Mouse (Mus musculus) embryo, embryonic 10 days (tissue): ENCODE data around the gene Sh3bgrl3.

Source experiments
- DNase-seq: peaks from one replicate; pipeline ENCODE4 v3.0.0-alpha.2; 2015; ENCODE audit warnings: low spot score

The Sh3bgrl3 gene

GRCm38 (mm10) chr4:134110653-134111052 lies 17.9 kb downstream of the Sh3bgrl3 start:
- DNase-seq, result no peak

GRCm38 (mm10) chr4:134108196-134108595 lies 20.4 kb downstream of the Sh3bgrl3 start:
- DNase-seq, result peak; percentile 55

DNA sequence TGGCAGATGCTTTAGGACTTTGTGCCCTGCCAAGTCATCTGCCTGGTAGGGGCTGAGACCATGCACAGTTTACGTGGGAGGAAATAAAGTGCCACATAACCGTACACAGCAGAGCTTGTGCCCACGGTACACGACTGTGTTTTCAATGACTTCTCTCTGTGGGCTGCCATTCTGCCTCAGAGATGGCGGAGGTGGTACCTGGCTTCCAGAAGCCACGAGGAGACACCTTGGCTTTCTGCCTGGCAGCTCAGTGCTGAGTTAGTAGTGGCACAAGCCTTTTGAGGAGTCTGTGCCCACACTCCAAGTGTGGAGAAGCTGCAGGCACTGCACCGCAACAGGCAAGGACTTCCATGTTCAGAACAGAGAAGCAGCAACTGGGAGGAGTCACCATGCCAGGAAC lies 20.9 kb downstream of the Sh3bgrl3 start:
- DNase-seq, result no peak

GRCm38 (mm10) chr4:134106105-134106504 lies 22.5 kb downstream of the Sh3bgrl3 start:
- no peak for DNase-seq

GRCm38 (mm10) chr4:134102742-134103119 lies 25.9 kb downstream of the Sh3bgrl3 start:
- DNase-seq, result no peak

DNA sequence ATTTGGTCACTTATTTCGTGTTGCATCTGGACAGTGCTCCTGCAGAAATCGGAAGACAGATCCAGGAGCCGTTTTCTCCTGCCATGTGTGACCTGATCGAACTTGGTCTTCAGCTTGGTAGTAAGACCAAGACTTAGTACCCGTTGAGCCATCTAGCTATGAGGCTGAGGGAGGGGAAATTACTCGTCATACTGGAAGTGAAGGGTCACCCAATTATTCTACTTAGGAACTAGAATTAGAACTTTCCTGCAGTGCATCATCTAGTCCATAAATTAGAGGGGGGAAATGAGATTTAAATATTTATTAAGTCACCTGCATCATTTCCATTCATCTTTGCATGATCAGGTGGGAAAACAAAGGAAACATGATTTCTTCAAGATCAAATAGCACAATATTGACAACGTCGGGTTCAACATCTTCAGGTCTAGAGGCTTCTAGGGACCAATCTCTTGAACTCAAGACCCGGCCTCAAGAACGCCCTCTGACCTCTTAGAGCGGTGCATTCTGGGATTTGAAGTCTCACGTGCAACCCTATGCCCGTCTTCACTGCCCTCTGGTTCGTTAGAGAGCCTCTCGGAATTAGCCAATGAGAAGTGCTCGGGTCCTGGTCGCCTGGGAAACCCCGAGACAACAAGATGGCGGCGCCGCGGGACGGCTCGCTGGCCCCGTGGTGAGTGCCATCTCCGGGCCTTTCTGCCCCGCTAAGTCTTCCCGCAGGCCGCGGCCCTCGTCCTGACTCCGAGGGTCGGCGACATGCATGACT lies 26.4 kb downstream of the Sh3bgrl3 start, which contains the start of gene Ubxn11:
TSS of gene Ubxn11 (plus strand) at position 592 of the 763 bp plus-strand sequence.
- DNase-seq, result peak; percentile 95

- DNase-seq, result no peak
Measured at GRCm38 (mm10) chr4:134100245-134100644, 28.3 kb downstream of the Sh3bgrl3 start.

- no peak for DNase-seq
Measured at GRCm38 (mm10) chr4:134098628-134099027, 30.0 kb downstream of the Sh3bgrl3 start.

- DNase-seq, result no peak
Measured at GRCm38 (mm10) chr4:134097015-134097608, 31.5 kb downstream of the Sh3bgrl3 start.

DNA sequence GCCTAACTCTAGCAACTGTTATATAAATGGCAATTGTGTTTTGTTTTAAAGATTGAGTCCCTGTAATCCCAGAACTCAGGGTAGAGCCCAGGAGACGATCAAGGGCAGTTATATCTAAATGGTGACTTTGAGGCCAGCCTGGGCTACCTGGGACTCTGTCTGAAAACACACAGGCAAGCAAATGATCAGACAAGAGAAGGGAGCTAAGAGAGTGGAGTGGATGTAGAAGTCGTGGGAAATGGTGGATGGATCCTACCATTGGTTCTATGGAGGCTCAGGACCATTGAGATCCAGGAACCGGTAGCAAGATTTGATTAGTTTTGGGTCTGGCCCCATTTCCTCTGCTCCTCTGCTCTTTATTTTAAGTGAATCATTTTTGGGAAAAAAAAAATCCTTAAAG lies 32.5 kb downstream of the Sh3bgrl3 start:
- DNase-seq, result no peak

- DNase-seq, result no peak
Measured at GRCm38 (mm10) chr4:134094923-134095547, 33.6 kb downstream of the Sh3bgrl3 start, which contains the start of gene Cd52. TSS of gene Cd52 (minus strand) at chr4:134095082.

DNA sequence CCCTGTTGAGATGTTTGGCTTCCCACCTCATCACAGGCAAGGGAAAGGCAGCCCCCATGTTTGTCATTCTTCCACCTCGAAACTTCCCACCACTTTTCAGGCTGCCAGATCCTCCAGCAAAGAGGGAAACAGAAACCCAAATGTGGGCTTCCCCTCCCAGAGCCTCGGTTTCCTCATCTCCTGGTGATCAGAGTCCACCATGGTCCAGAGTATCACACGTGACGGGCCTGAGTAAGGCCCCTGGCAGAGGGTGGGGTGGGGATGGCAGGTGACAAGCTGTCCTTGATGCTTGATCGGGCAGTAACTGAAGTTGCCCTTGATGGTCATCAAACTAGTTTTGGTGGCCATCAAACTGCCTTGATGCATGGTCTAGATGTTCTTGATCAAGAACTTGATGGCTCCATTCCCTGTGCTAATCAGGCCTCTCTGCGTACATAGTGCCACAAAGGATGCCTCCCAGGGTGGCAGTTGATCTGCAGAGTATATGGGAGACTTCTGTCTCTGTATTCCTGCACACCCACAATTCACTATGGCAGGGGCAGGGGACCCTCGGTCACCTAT lies 34.5 kb downstream of the Sh3bgrl3 start:
- no peak for DNase-seq

DNA sequence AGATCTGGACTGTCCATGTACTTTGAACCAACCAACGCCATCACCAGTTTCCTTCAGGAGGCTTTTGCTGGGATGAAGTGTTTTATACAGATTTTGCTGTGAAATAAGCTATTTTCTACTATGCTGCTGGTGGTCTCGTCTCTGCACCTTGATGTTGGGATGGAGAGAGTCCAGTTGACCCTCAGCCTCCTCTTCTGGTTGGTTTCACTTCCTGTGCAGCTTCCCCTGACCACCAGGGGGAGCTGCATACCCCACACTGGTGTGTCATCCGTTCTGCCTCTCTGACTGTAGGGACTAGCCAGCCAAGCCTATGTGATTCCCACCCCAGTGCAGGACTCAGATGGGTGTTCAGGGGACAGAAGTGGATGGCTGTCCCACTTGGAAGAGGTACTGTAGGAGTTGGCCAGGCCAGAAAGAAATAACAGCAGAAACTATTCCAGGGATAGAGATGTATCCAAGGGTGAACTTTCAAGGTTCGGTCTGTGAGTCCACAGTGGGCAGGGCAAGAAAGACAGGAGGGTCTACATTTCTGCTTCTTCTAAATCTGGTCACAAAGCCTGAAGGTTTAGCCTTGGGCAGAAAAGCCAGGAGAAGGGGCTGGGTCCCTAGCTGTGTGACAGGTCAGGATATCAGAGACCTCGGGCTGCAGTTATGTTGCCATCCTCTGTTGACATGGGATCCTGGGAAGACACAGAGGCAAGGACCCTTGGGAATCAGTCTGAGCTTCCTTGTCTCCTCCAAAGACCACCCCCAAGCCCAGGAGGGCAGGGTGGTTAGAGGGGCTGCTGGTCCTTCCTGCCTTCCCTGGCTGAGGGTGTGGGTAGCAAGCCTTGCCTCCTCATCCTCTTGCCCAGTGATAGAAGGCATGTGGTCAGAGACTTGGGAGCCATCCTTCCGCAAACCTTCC lies 36.0 kb downstream of the Sh3bgrl3 start:
- DNase-seq, result peak; percentile 64

DNA sequence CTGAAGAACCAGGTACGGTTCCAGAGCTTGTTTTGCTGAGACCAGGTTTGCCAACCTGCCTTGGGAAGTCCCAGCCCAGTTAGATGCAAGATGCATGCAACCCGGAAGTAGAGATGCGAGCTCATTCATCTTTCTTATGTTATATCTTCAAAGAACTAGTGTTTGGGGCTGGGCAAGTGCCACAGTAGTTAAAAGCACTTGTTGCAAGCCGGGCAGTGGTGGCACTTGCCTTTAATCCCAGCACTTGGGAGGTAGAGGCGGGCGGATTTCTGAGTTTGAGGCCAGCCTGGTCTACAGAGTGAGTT lies 37.4 kb downstream of the Sh3bgrl3 start:
- DNase-seq, result no peak

DNA sequence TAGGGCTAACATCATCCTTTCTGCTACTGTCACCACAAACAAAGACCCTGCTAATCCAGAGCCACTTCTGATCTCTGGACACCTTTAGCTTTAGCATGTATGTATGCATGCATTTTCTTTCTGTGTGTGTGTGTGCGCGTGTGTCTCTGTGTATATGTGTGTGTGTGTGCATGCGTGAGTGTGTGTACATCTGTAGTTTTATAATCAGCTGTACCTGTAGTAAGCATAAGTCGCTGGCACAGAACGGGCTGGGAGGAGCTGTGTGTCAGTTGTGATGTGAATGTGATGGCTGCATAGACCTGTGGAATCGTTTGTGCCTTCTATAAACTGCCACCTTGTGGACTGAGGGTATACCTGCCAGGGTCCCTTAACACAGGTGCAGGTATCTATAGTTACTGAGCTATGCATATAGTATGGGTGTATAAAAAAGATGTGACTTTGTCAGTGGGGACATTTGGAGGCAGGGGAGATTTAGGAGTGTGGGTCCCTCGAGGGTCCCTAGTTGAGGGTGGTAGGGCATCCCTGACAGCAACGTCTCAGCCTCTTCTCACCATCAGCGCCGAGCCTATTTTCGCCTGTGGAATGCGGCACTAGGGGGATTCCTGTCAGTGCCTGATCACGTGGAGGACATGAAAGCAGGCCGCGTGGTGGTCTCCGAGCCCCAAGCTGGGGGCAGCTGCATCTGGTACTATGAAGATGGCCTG lies 37.9 kb downstream of the Sh3bgrl3 start:
- no peak for DNase-seq

- no peak for DNase-seq
Measured at GRCm38 (mm10) chr4:134089029-134089428, 39.6 kb downstream of the Sh3bgrl3 start.

- peak; percentile 76 for DNase-seq
Measured at GRCm38 (mm10) chr4:134087412-134087811, 41.2 kb downstream of the Sh3bgrl3 start.

GRCm38 (mm10) chr4:134084999-134085398 lies 43.6 kb downstream of the Sh3bgrl3 start:
- no peak for DNase-seq

- DNase-seq, result no peak
Measured at GRCm38 (mm10) chr4:134082460-134082859, 46.1 kb downstream of the Sh3bgrl3 start.

- DNase-seq, result peak; percentile 84
Measured at GRCm38 (mm10) chr4:134081730-134082386, 46.7 kb downstream of the Sh3bgrl3 start.

DNA sequence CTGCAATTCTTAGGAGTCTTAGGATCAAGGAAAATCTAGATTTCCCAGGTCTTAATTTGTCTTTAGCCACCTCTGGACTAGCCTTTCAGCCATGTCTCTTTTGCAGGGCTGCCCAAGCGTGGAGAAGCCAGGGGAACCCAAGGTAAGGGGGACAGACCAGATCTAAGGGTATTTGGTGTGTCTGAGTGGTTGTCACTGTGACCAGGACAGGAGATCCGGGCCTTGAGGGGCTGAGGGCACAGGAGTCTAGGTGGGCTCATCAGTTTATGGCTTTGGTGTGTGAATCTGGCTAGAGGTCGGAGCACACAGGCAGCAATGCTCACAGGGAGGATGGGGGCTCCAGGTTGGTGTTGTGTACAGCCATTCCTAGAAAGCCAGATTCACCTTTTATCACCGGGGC lies 47.9 kb downstream of the Sh3bgrl3 start:
- DNase-seq, result no peak
